Mouse (Mus musculus) gastrocnemius, postnatal 4 days (tissue): ENCODE results near the gene Zc3h15. TPM values are rescaled to one million over a fixed set of nuclear protein-coding genes. Genes with fewer than 3 reads are reported as not detected.
"Not testable (repeated sequence)": the region's sequence is repeated elsewhere in the genome, so short reads cannot be mapped to it uniquely, and the experiment has no call there.

Source experiments
- DNase-seq, 2 experiments: peaks; one replicate each; pipeline ENCODE4 v3.0.0; 2021 to 2022; ENCODE audit warnings: low spot score in 2 of 2, mixed read lengths in 2 of 2
- long read RNA-seq, 2 experiments: library from polyadenylated mRNA; stranded (forward); transcript quantifications; one replicate each; pipeline ENCODE4 v2.0.0; 2021
- total RNA-seq, 2 experiments: library from RNA; stranded (reverse); gene quantifications; 2 replicates each; pipeline ENCODE4 v1.2.3; 2021

Gene Zc3h15
- total RNA-seq: 10 to 100 TPM; 66.9 to 70.8 TPM
- long read RNA-seq, experiment 1, transcript Zc3h15-201 (10 exons, 2,111 nt): major isoform, 85 of 89 reads
- long read RNA-seq, experiment 1, partial matches to known transcripts: 4 of 89 reads
- long read RNA-seq, experiment 1, other reads (novel, unspliced or antisense): 0 of 89 reads
- long read RNA-seq, experiment 2, transcript Zc3h15-201 (10 exons, 2,111 nt): major isoform, 81 of 82 reads
- long read RNA-seq, experiment 2, partial matches to known transcripts: 1 of 82 reads
- long read RNA-seq, experiment 2, other reads (novel, unspliced or antisense): 0 of 82 reads

GRCm38 (mm10) chr2:83644276-83645252 is at the start of gene Zc3h15:
Gene Zc3h15 (plus strand): TSS chr2:83644435.
- DNase-seq: peak; percentile 83 to 93

- no peak for DNase-seq
These were observed 23.5 kb upstream of the Zc3h15 start for GRCm38 (mm10) chr2:83620558-83621367.

GRCm38 (mm10) chr2:83621511-83621910 is 22.7 kb upstream of the Zc3h15 start:
- no peak for DNase-seq

GRCm38 (mm10) chr2:83622792-83623191 is 21.4 kb upstream of the Zc3h15 start:
- no peak for DNase-seq

GRCm38 (mm10) chr2:83624045-83624444 is 20.2 kb upstream of the Zc3h15 start:
- no peak for DNase-seq

- DNase-seq: peak; percentile 58 to 73
These were observed 18.8 kb upstream of the Zc3h15 start for GRCm38 (mm10) chr2:83625226-83626108.

- DNase-seq: no peak
These were observed 17.4 kb upstream of the Zc3h15 start for GRCm38 (mm10) chr2:83626881-83627280.

GRCm38 (mm10) chr2:83627495-83627894 is 16.7 kb upstream of the Zc3h15 start:
- DNase-seq: no peak

GRCm38 (mm10) chr2:83627932-83628331 is 16.3 kb upstream of the Zc3h15 start:
- no peak for DNase-seq

- DNase-seq: no peak
These were observed 2.2 kb upstream of the Zc3h15 start for GRCm38 (mm10) chr2:83641993-83642392.

GRCm38 (mm10) chr2:83648916-83649315 is 4.7 kb downstream of the Zc3h15 start:
- DNase-seq: no peak

- no peak for DNase-seq
These were observed 8.4 kb downstream of the Zc3h15 start for GRCm38 (mm10) chr2:83652606-83653005.

GRCm38 (mm10) chr2:83659279-83659678 is 15.0 kb downstream of the Zc3h15 start:
- no peak for DNase-seq

- DNase-seq: no peak
These were observed 15.9 kb downstream of the Zc3h15 start for GRCm38 (mm10) chr2:83660114-83660513.

- no peak for DNase-seq
These were observed 17.1 kb downstream of the Zc3h15 start for GRCm38 (mm10) chr2:83661351-83661750.

- not testable (repeated sequence) for DNase-seq
These were observed 20.8 kb downstream of the Zc3h15 start for GRCm38 (mm10) chr2:83665051-83665450.

GRCm38 (mm10) chr2:83667430-83667829 is 23.2 kb downstream of the Zc3h15 start:
- no peak for DNase-seq

GRCm38 (mm10) chr2:83668052-83668451 is 23.8 kb downstream of the Zc3h15 start:
- no peak for DNase-seq

GRCm38 (mm10) chr2:83669988-83670387 is 25.8 kb downstream of the Zc3h15 start:
- DNase-seq: no peak

- no peak for DNase-seq
These were observed 27.6 kb downstream of the Zc3h15 start for GRCm38 (mm10) chr2:83671843-83672242.
